Mouse (Mus musculus) hematopoietic multipotent progenitor cell, adult 10-12 weeks (in vitro differentiated cells): ENCODE measurements around the gene Upk3bl. TPM values are rescaled to one million over a fixed set of nuclear protein-coding genes. Genes with fewer than 3 reads are reported as not detected.

Experiments used
- polyA plus RNA-seq: library from polyadenylated mRNA; stranded (reverse); fragments of >175 nt; gene quantifications from 2 replicates; pipeline ENCODE4 v1.2.3, GENCODE M21; 2012; ENCODE audit warnings: low replicate concordance

Gene Upk3bl
- not detected in 2 replicates for polyA plus RNA-seq

GRCm38 (mm10) chr5:136054301-136055077, at the start of gene Upk3bl:
Upk3bl (plus strand) TSS chr5:136054492.

GRCm38 (mm10) chr5:136038258-136039214, 15.8 kb upstream of the Upk3bl start, which contains the start of gene Upk3b:
Upk3b (plus strand) TSS chr5:136038496.

GRCm38 (mm10) chr5:136083669-136084107, 29.4 kb downstream of the Upk3bl start, which contains the start of gene Rasa4:
Rasa4 (plus strand) TSS chr5:136083916.

Other genes starting within 250 kb of the Upk3bl start
- gene Srrm3, start 247.6 kb upstream of the Upk3bl start, polyA plus RNA-seq, result 0.10 TPM in 1 of 2 replicates, not detected in the other
- gene Hspb1, start 166.6 kb upstream of the Upk3bl start, polyA plus RNA-seq, result 1.8 TPM in 1 of 2 replicates, not detected in the other
- gene Ywhag, start 119.9 kb upstream of the Upk3bl start, polyA plus RNA-seq, result 78.6 and 114 TPM in 2 replicates
- 1.6 and 2.0 TPM in 2 replicates for gene Ssc4d, start 80.0 kb upstream of the Upk3bl start, polyA plus RNA-seq
- not detected in 2 replicates for gene Zp3, start 74.4 kb upstream of the Upk3bl start, polyA plus RNA-seq
- 46.6 and 52.9 TPM in 2 replicates for gene Dtx2, start 59.7 kb upstream of the Upk3bl start, polyA plus RNA-seq
- 0.10 TPM in 1 of 2 replicates, not detected in the other for gene Upk3b, start 16.0 kb upstream of the Upk3bl start, polyA plus RNA-seq
- gene Rasa4, start 29.4 kb downstream of the Upk3bl start, polyA plus RNA-seq, result 24.3 and 31.9 TPM in 2 replicates
- gene Polr2j, start 62.1 kb downstream of the Upk3bl start, polyA plus RNA-seq, result 14.8 and 59.0 TPM in 2 replicates
- 48.0 and 50.0 TPM in 2 replicates for gene Lrwd1, start 81.6 kb downstream of the Upk3bl start, polyA plus RNA-seq
- 37.0 and 70.1 TPM in 2 replicates for gene Alkbh4, start 81.7 kb downstream of the Upk3bl start, polyA plus RNA-seq
- gene Orai2, start 116.2 kb downstream of the Upk3bl start, polyA plus RNA-seq, result 93.8 and 109 TPM in 2 replicates
- 7.6 and 33.4 TPM in 2 replicates for gene Prkrip1, start 144.5 kb downstream of the Upk3bl start, polyA plus RNA-seq
- 50.0 and 111 TPM in 2 replicates for gene Sh2b2, start 192.1 kb downstream of the Upk3bl start, polyA plus RNA-seq